Mouse (Mus musculus): ENCODE results near the gene Rtl9. TPM values are rescaled to one million over a fixed set of nuclear protein-coding genes. Genes with fewer than 3 reads are reported as not detected.

Rtl9 gene
- total and polyA plus RNA-seq, 2 experiments from 2014 or later, result 0.81 to 3.7 TPM

- no peaks in the 10 kb centered on the region for H3K4me1 ChIP-seq (ENCODE audit: insufficient read depth, low read length)
- H3K9me3 ChIP-seq (ENCODE audit: low read length), result no peaks in the 10 kb centered on the region
- 69% methylated on average over 7 of the region's 7 CpGs for WGBS
- H3K4me3 ChIP-seq (ENCODE audit: low read length), result no peak overlapping the region
- no peak overlapping the region for H3K4me2 ChIP-seq (ENCODE audit: low read depth, low read length)
- no peak overlapping the region for H3K9ac ChIP-seq (replicated peaks; ENCODE audit: low read length)
- ATAC-seq (no peak), DNase-seq (ENCODE audit: low spot score) (no peak)
- TF ChIP-seq CTCF (IDR thresholded peaks at IDR 0.05; ENCODE audit: low read depth), result no peak
- no peaks in the 10 kb centered on the region for H3K36me3 ChIP-seq (ENCODE audit: insufficient read depth, low read length)
- H3K27ac ChIP-seq, result no peak overlapping the region
- no peaks in the 10 kb centered on the region; the same call in 1 of the 2 replicates for H3K27me3 ChIP-seq (ENCODE audit: insufficient read depth, low read length)
These were observed 11.2 kb upstream of the Rtl9 start for GRCm38 (mm10) chrX:143088225-143088624.

GRCm38 (mm10) chrX:143090904-143091588 lies 8.3 kb upstream of the Rtl9 start:
- no peak for DNase-seq (ENCODE audit: low spot score)
- no peak overlapping the region for H3K9ac ChIP-seq (replicated peaks; ENCODE audit: low read length)
- no peaks in the 10 kb centered on the region for H3K36me3 ChIP-seq (ENCODE audit: insufficient read depth, low read length)
- TF ChIP-seq CTCF (IDR thresholded peaks at IDR 0.05; ENCODE audit: low read depth), result no peak
- H3K27ac ChIP-seq, result no peak overlapping the region
- H3K4me3 ChIP-seq (ENCODE audit: low read length), result no peak overlapping the region
- no peaks in the 10 kb centered on the region for H3K4me1 ChIP-seq (ENCODE audit: insufficient read depth, low read length)
- H3K27me3 ChIP-seq (ENCODE audit: insufficient read depth, low read length), result no peaks in the 10 kb centered on the region; the same call in 1 of the 2 replicates
- no peak overlapping the region for H3K4me2 ChIP-seq (ENCODE audit: low read depth, low read length)
- H3K9me3 ChIP-seq (ENCODE audit: low read length), result no peaks in the 10 kb centered on the region
- 73% methylated on average over 6 of the region's 6 CpGs for WGBS
- ATAC-seq, result no peak

- DNase-seq (ENCODE audit: low spot score), result no peak
- Histone ChIP-seq H3K36me3 (ENCODE audit: insufficient read depth, low read length) (no peaks in the 10 kb centered on the region), H3K4me1 (ENCODE audit: insufficient read depth, low read length) (no peaks in the 10 kb centered on the region), H3K4me3 (ENCODE audit: low read length) (no peak overlapping the region), H3K27ac (no peak overlapping the region), H3K4me2 (ENCODE audit: low read depth, low read length) (no peak overlapping the region), H3K9ac (replicated peaks; ENCODE audit: low read length) (no peak overlapping the region), H3K9me3 (ENCODE audit: low read length) (no peaks in the 10 kb centered on the region), H3K27me3 (ENCODE audit: insufficient read depth, low read length) (no peaks in the 10 kb centered on the region)
- WGBS, result 74% methylated on average over 6 of the region's 6 CpGs
- ATAC-seq, result no peak
- no peak for TF ChIP-seq CTCF (IDR thresholded peaks at IDR 0.05; ENCODE audit: low read depth)
These were observed 1.8 kb upstream of the Rtl9 start for GRCm38 (mm10) chrX:143097551-143097950.

- Histone ChIP-seq H3K4me3 (ENCODE audit: low read length) (no peak overlapping the region), H3K9me3 (ENCODE audit: low read length) (no peaks in the 10 kb centered on the region), H3K4me2 (ENCODE audit: low read depth, low read length) (no peak overlapping the region), H3K27me3 (ENCODE audit: insufficient read depth, low read length) (no peaks in the 10 kb centered on the region), H3K4me1 (ENCODE audit: insufficient read depth, low read length) (no peaks in the 10 kb centered on the region), H3K9ac (replicated peaks; ENCODE audit: low read length) (no peak overlapping the region), H3K36me3 (ENCODE audit: insufficient read depth, low read length) (no peaks in the 10 kb centered on the region), H3K27ac (no peak overlapping the region)
- ATAC-seq (no peak), DNase-seq (ENCODE audit: low spot score) (no peak)
- WGBS, result 77% methylated on average over 5 of the region's 5 CpGs
- no peak for TF ChIP-seq CTCF (IDR thresholded peaks at IDR 0.05; ENCODE audit: low read depth)
These were observed 3.8 kb downstream of the Rtl9 start for GRCm38 (mm10) chrX:143103146-143103545.

- Histone ChIP-seq H3K36me3 (ENCODE audit: insufficient read depth, low read length) (no peaks in the 10 kb centered on the region), H3K27me3 (ENCODE audit: insufficient read depth, low read length) (no peaks in the 10 kb centered on the region), H3K4me3 (ENCODE audit: low read length) (no peak overlapping the region), H3K9me3 (ENCODE audit: low read length) (no peaks in the 10 kb centered on the region), H3K9ac (replicated peaks; ENCODE audit: low read length) (no peak overlapping the region), H3K27ac (no peak overlapping the region), H3K4me2 (ENCODE audit: low read depth, low read length) (no peak overlapping the region), H3K4me1 (ENCODE audit: insufficient read depth, low read length) (no peaks in the 10 kb centered on the region)
- ATAC-seq (no peak), DNase-seq (ENCODE audit: low spot score) (no peak)
- 68% methylated on average over 1 of the region's 1 CpGs for WGBS
- no peak for TF ChIP-seq CTCF (IDR thresholded peaks at IDR 0.05; ENCODE audit: low read depth)
These were observed 6.5 kb downstream of the Rtl9 start for GRCm38 (mm10) chrX:143105866-143106265.

GRCm38 (mm10) chrX:143112546-143112945 lies 13.2 kb downstream of the Rtl9 start:
- no peak overlapping the region for H3K4me3 ChIP-seq (ENCODE audit: low read length)
- H3K4me2 ChIP-seq (ENCODE audit: low read depth, low read length), result no peak overlapping the region
- no peaks in the 10 kb centered on the region for H3K9me3 ChIP-seq (ENCODE audit: low read length)
- 0 out of 2 replicates have a peak, but pooled peaks have one; percentile 11 for TF ChIP-seq CTCF (IDR thresholded peaks at IDR 0.05; ENCODE audit: low read depth)
- H3K27ac ChIP-seq, result no peak overlapping the region
- no peaks in the 10 kb centered on the region for H3K4me1 ChIP-seq (ENCODE audit: insufficient read depth, low read length)
- no peak for DNase-seq (ENCODE audit: low spot score)
- no peak overlapping the region for H3K9ac ChIP-seq (replicated peaks; ENCODE audit: low read length)
- no peaks in the 10 kb centered on the region for H3K27me3 ChIP-seq (ENCODE audit: insufficient read depth, low read length)
- no peak for ATAC-seq
- H3K36me3 ChIP-seq (ENCODE audit: insufficient read depth, low read length), result no peaks in the 10 kb centered on the region

Other genes with a start within 250 kb of the Rtl9 start
- 2.2 and 3.8 TPM in 2 replicates for gene Ammecr1, start 132.9 kb upstream of the Rtl9 start, total RNA-seq (2014; rRNA removed)
- gene Ammecr1, start 132.9 kb upstream of the Rtl9 start, polyA plus RNA-seq (2015; fragmentation: Nextera tagmentation; extraction: Ambion mirVana), result 2.9 TPM in 2 replicates

All from hindbrain, postnatal 0 days (tissue).